Mouse (Mus musculus) spleen, adult 2 months (tissue): ENCODE results near the gene Dnpep. TPM values are rescaled to one million over a fixed set of nuclear protein-coding genes. Genes with fewer than 3 reads are reported as not detected.

ENCODE experiments used
- DNase-seq, 2 experiments: peaks; one replicate each; pipeline versions ENCODE4 v3.0.0 to v3.0.0-alpha.2; 2012 to 2021; ENCODE audit warnings: low spot score in 2 of 2, low read depth in 1 of 2
- H3K27ac ChIP-seq: fragments of 200-500 bp; 2 replicates; pipeline ENCODE4 v1.5.1; 2012; ENCODE audit warnings: low read length, inconsistent platforms; ENCODE audit not compliant: insufficient read depth
- H3K27me3 ChIP-seq: fragments of 200-500 bp; 2 replicates; pipeline ENCODE4 v1.6.1; 2012; ENCODE audit warnings: mild to moderate bottlenecking, moderate library complexity, low read length, inconsistent platforms; ENCODE audit not compliant: control insufficient read depth, insufficient read depth
- H3K36me3 ChIP-seq: fragments of 200-500 bp; 2 replicates; pipeline ENCODE4 v1.6.1; 2012; ENCODE audit warnings: mild to moderate bottlenecking, low read length, inconsistent platforms; ENCODE audit not compliant: control insufficient read depth, insufficient read depth
- H3K4me1 ChIP-seq: fragments of 200-500 bp; 2 replicates; pipeline ENCODE4 v1.6.1; 2011; ENCODE audit warnings: inconsistent platforms; ENCODE audit not compliant: control insufficient read depth, insufficient read depth, insufficient read length
- H3K4me3 ChIP-seq: fragments of 200-500 bp; 2 replicates; pipeline ENCODE4 v1.5.1; 2011; ENCODE audit warnings: mild to moderate bottlenecking, inconsistent platforms; ENCODE audit not compliant: insufficient read depth, insufficient read length; ENCODE audit errors: extremely low read depth
- CTCF ChIP-seq: fragments of 200-500 bp; IDR thresholded peaks from 2 replicates; pipeline ENCODE4 v1.5.1; 2011; ENCODE audit warnings: mild to moderate bottlenecking, inconsistent platforms; ENCODE audit not compliant: insufficient read depth, insufficient read length, insufficient replicate concordance; ENCODE audit errors: extremely low read depth
- POLR2A ChIP-seq: fragments of 200-500 bp; IDR thresholded peaks from 2 replicates; pipeline ENCODE4 v1.6.1; 2011; ENCODE audit warnings: low read depth, low read length, inconsistent platforms
- WGBS: fragments of 180-500 bp; shearing (Covaris S2); methylation state at CpG from one replicate; pipeline ENCODE4 v1.1.7; 2018; 5-methylcytosine and 5-hydroxymethylcytosine counted together
- polyA plus RNA-seq: library from polyadenylated mRNA; depleted of rRNA; stranded (reverse); fragments of >200 nt; gene quantifications from 2 replicates; pipeline ENCODE4 v1.2.3, GENCODE M21; 2012

Gene Dnpep
- polyA plus RNA-seq, 1 experiment, result 76.1 TPM

DNA sequence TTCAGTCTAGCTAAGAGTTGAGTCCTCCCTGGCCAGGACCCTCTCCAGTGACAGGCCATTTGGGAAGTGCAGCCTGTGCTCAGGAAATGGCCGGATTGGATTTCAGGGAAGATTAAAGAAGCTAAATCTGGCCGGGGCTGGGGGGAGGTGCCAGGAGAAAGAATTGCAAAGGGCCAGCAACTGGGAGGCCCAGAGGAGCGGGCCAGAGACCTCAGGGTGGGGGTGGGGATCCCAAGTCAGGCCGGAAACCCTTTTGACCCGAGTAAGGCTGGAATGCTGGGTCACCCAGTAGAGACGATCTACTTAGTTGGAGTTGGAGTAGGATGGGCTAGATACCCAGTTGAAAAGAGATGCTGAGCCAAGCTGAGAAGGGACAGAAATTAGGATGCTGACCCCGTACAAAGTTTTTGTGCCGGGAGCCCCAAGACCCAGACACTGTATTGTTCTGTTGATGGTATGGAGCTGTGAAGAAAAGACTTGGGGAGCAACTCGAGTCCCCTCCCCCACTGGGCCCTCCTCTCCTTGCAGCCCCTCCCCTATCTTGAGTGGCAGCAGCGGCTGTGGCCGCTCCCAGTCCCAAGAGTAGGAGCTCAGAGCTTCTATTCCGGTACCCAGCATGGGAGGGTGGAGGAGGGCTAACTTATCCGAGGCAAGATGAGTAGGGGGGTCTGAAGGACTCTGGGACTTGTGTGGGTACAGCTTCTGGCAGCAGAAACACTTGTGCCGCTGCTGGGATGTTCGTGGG, 26.7 kb upstream of the Dnpep start:
- TF ChIP-seq POLR2A (no peak), CTCF (no peak)
- 48% methylated on average over 15 of the region's 15 CpGs for WGBS
- Histone ChIP-seq H3K36me3 (no peaks in the 10 kb centered on the region), H3K27ac (peak overlapping the region; percentile 41), H3K4me3 (no peak overlapping the region), H3K4me1 (no peaks in the 10 kb centered on the region), H3K27me3 (no peaks in the 10 kb centered on the region)
- no peak for DNase-seq

DNA sequence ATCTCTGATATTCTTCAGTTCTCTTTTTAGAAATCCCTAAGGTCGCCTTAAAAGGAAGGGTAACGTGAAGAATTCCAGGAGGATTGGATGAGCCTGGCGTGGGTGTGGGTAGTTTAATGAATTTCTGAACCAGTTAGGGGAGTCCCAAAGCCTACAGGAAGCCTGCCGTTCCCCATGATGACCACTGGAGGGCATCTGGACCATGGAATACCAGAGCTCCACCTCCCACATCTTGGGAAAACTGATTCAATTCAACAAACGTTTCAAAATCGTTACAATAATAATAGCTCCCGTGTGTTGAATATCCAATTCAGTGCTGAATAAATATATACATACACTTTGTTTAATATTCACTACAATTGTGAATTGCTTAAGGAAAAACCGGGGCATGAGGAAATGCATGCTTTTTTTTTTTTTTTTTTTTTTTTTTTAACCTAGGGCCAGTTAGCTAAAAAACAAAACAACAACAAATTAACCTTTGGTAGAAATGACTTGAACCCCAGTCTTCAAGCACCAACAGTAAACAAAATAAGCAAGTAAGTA, 25.2 kb upstream of the Dnpep start:
- no peak overlapping the region for H3K4me3 ChIP-seq
- H3K4me1 ChIP-seq, result no peaks in the 10 kb centered on the region
- DNase-seq, result no peak
- 5% methylated on average over 8 of the region's 8 CpGs for WGBS
- H3K36me3 ChIP-seq, result no peaks in the 10 kb centered on the region
- peak; percentile 41; the same call in 1 of the 2 replicates for TF ChIP-seq CTCF
- TF ChIP-seq POLR2A, result no peak
- H3K27ac ChIP-seq, result no peak overlapping the region
- H3K27me3 ChIP-seq, result no peaks in the 10 kb centered on the region

DNA sequence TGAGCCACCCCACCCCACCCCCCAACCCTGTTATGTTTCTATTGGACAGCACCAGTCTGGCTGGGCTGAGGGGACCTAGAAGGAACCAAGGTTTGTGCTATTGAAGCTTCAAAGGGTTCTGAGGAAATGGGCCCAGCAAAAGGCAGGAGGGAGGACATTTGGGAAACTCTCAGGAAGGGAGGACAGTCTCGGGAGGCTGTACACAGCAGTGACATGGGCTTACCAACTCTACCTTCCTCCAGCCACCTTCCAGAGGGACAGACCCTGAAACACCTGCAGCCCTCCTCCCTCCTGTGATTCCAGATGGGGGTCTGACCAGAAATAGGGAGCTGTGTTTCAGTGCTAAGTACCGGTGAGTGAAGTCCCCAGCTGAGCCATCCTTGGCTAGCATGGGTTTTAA, 22.7 kb upstream of the Dnpep start:
- H3K27me3 ChIP-seq, result no peaks in the 10 kb centered on the region
- H3K27ac ChIP-seq, result no peak overlapping the region
- TF ChIP-seq CTCF (no peak), POLR2A (no peak)
- DNase-seq, result no peak
- WGBS, result 86% methylated on average over 2 of the region's 2 CpGs
- H3K36me3 ChIP-seq, result no peaks in the 10 kb centered on the region
- no peaks in the 10 kb centered on the region for H3K4me1 ChIP-seq
- H3K4me3 ChIP-seq, result no peak overlapping the region

DNA sequence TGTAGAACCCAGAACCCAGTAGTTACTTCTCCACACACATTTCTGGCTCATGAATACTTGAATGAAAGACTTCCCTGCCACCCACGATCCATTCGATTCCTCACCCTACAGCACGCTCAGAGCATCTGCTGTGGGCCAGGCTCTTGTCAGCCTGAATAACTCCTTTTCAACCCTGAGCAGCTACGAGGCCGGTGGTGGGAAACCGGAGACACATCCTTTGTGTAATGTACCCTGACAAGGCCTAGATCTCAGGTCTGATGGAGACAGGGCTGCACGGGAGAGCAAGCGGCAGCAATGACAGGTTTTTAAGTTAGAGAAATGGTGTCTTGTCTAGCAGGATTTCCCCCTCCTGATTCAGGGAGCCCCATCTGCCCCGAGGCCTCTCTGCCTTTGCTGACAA, 21.5 kb upstream of the Dnpep start:
- H3K27me3 ChIP-seq, result no peaks in the 10 kb centered on the region
- no peaks in the 10 kb centered on the region for H3K4me1 ChIP-seq
- no peaks in the 10 kb centered on the region for H3K36me3 ChIP-seq
- WGBS, result 88% methylated on average over 9 of the region's 9 CpGs
- DNase-seq, result no peak
- TF ChIP-seq POLR2A, result no peak
- no peak for TF ChIP-seq CTCF
- no peak overlapping the region for H3K4me3 ChIP-seq
- H3K27ac ChIP-seq, result no peak overlapping the region

DNA sequence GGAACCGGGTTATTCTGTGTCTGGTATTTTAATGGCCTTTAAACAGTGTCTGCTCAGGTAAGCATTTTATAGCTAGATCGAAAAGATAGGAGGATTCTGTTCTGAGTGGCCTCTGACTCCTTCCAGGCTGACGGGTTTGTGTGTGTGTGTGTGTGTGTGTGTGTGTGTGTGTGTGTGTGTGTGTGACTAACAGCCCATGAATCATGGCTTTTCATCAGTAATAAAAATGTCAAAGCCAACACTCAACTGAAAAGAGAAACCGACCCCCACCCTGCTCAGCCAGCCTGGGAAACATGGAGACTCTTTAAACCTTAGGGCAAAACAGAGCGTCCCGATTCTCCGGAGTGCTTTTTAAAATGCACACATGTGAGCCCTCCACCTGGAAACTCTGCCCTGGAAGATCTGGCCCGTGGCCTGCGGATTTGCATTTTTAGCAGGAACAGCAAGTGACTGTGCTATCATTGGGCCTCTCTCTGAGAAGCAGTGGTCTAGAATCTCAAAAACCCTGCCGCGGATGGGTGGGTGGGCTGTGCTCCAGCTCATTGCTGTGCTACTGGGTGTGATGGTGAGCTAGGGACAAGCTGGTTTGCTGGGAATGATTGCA, 20.4 kb upstream of the Dnpep start:
- Histone ChIP-seq H3K27me3 (no peaks in the 10 kb centered on the region), H3K27ac (no peak overlapping the region), H3K4me1 (no peaks in the 10 kb centered on the region), H3K4me3 (no peak overlapping the region), H3K36me3 (no peaks in the 10 kb centered on the region)
- no peak for DNase-seq
- TF ChIP-seq POLR2A (no peak), CTCF (no peak)
- 36% methylated on average over 11 of the region's 11 CpGs for WGBS

DNA sequence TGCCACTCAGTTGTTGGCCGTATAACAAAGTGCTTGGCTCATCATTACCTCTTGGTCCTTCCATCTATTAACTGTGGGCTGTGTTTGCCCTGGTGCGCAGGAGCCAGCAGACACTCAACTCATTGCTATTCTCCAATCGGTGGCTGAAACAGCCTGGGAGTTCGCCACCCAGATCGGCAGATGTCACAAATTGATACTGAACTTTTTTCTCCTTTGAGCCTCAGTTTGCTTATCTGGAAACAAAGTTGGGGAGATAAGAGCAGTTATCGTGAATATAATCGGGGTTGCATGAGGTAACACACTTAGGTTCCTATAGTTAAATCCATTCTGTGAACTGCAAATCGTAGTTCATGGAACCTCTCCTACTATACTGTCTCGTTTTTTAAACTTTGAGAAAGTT, 19.3 kb upstream of the Dnpep start:
- H3K4me3 ChIP-seq, result no peak overlapping the region
- H3K27me3 ChIP-seq, result no peaks in the 10 kb centered on the region
- H3K4me1 ChIP-seq, result no peaks in the 10 kb centered on the region
- no peak for DNase-seq
- 78% methylated on average over 9 of the region's 9 CpGs for WGBS
- H3K27ac ChIP-seq, result no peak overlapping the region
- H3K36me3 ChIP-seq, result no peaks in the 10 kb centered on the region
- no peak for TF ChIP-seq CTCF

DNA sequence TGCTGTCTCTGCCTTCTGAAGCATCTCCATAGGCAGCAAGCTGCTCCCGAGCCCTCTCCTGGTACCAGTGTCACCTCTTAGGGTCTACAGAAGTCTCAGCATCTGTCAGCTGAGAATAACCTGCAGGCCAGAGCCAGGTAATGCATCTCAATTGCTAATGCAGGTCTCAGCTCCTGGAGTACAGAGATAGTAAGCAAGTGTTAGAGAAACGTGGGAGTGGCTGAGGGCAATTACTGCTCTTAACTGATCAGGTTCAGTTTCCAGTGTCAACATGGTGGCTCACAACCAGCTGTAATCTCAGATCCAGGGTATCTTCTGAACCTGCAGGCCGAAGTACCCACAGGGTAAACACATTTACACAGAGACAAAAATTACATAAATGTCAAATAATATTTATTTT, 18.7 kb upstream of the Dnpep start:
- WGBS, result 81% methylated on average over 3 of the region's 3 CpGs
- no peak for TF ChIP-seq POLR2A
- no peak for TF ChIP-seq CTCF
- DNase-seq, result no peak
- no peaks in the 10 kb centered on the region for H3K4me1 ChIP-seq
- no peaks in the 10 kb centered on the region for H3K27me3 ChIP-seq
- no peak overlapping the region for H3K27ac ChIP-seq
- no peak overlapping the region for H3K4me3 ChIP-seq
- no peaks in the 10 kb centered on the region for H3K36me3 ChIP-seq
